Mouse (Mus musculus): Measurements from ENCODE around the gene Aldh3b1. TPM values are rescaled to one million over a fixed set of nuclear protein-coding genes. Genes with fewer than 3 reads are reported as not detected.
A peak's percentile ranks its signal among the peaks of the same experiment; 100 is the strongest.

Aldh3b1 gene
- polyA plus RNA-seq, 1 experiment from 2014 or later: 1.8 TPM

- Histone ChIP-seq H3K9ac (ENCODE audit: low read length) (no peak overlapping the region), H3K4me1 (replicated peaks; ENCODE audit: control insufficient read depth, insufficient read depth) (no peaks in the 10 kb centered on the region), H3K4me3 (ENCODE audit: low read depth, low read length) (no peak overlapping the region), H3K36me3 (ENCODE audit: control insufficient read depth, insufficient read depth, low read length) (no peaks in the 10 kb centered on the region), H3K27ac (replicated peaks) (no peak overlapping the region), H3K9me3 (ENCODE audit: control insufficient read depth, low read length) (no peaks in the 10 kb centered on the region), H3K4me2 (replicated peaks; ENCODE audit: low read depth) (no peak overlapping the region), H3K27me3 (ENCODE audit: control insufficient read depth, insufficient read depth, low read length) (no peaks in the 10 kb centered on the region)
- ATAC-seq (ENCODE audit: low FRiP score, low TSS enrichment) (no peak), DNase-seq (ENCODE audit: low spot score) (no peak)
- TF ChIP-seq EP300 (optimal IDR thresholded peaks at IDR 0.05): no peak
- TF ChIP-seq CTCF (IDR thresholded peaks at IDR 0.05; ENCODE audit: low read depth): no peak
- 72% methylated on average over 3 of the region's 3 CpGs for WGBS
Observed at GRCm38 (mm10) chr19:3950331-3950730, 20.7 kb upstream of the Aldh3b1 start.

DNA sequence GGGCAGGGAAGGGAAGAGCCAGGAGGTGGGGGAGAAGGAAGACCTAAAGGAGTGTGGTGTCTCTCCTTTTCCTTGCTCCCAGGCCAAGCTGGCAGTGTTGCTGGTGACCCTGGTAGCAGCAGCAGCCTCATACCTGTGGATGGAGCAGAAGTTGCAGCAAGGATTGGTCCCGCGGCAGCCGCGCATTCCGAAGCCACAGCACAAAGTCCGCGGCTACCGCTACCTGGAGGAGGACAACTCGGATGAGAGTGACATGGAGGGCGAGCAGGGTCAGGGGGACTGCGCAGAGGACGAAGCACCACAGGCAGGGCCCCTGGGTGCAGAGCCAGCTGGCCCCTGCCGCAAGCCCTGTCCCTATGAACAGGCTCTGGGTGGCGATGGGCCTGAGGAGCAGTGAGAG, 18.9 kb upstream of the Aldh3b1 start:
- TF ChIP-seq EP300 (optimal IDR thresholded peaks at IDR 0.05) (no peak), CTCF (IDR thresholded peaks at IDR 0.05; ENCODE audit: low read depth) (no peak)
- no peaks in the 10 kb centered on the region for H3K27me3 ChIP-seq (ENCODE audit: control insufficient read depth, insufficient read depth, low read length)
- no peaks in the 10 kb centered on the region for H3K36me3 ChIP-seq (ENCODE audit: control insufficient read depth, insufficient read depth, low read length)
- no peak overlapping the region for H3K9ac ChIP-seq (ENCODE audit: low read length)
- WGBS: 78% methylated on average over 13 of the region's 14 CpGs
- H3K4me3 ChIP-seq (ENCODE audit: low read depth, low read length): no peak overlapping the region
- H3K27ac ChIP-seq (replicated peaks): no peak overlapping the region
- H3K4me2 ChIP-seq (replicated peaks; ENCODE audit: low read depth): no peak overlapping the region
- DNase-seq (ENCODE audit: low spot score) (no peak), ATAC-seq (ENCODE audit: low FRiP score, low TSS enrichment) (no peak)
- no peaks in the 10 kb centered on the region for H3K9me3 ChIP-seq (ENCODE audit: control insufficient read depth, low read length)
- no peaks in the 10 kb centered on the region for H3K4me1 ChIP-seq (replicated peaks; ENCODE audit: control insufficient read depth, insufficient read depth)

DNA sequence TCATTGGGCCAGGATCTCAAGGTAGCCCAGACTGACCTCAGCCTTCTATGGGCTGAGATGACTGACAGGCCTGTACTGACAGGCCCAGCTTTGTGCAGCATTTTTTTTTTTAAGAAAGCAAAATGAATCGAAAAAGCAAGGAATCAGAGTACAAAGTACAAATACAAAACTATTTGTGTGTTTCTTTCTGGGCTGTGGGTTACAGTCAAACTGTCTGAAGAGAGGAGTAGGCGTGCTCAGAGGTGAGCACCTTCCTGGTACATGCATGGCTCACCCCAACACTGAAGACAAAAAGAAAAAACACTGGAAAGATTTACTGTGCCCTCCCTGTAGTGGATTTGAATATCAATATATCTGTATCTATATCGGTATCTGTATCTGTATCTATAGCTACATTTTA, 18.2 kb upstream of the Aldh3b1 start:
- 74% methylated on average over 3 of the region's 3 CpGs for WGBS
- no peaks in the 10 kb centered on the region for H3K36me3 ChIP-seq (ENCODE audit: control insufficient read depth, insufficient read depth, low read length)
- H3K27me3 ChIP-seq (ENCODE audit: control insufficient read depth, insufficient read depth, low read length): no peaks in the 10 kb centered on the region

GRCm38 (mm10) chr19:3946715-3947114, 17.1 kb upstream of the Aldh3b1 start:
- Histone ChIP-seq H3K4me3 (ENCODE audit: low read depth, low read length) (no peak overlapping the region), H3K9me3 (ENCODE audit: control insufficient read depth, low read length) (no peaks in the 10 kb centered on the region), H3K27ac (replicated peaks) (no peak overlapping the region), H3K36me3 (ENCODE audit: control insufficient read depth, insufficient read depth, low read length) (no peaks in the 10 kb centered on the region), H3K27me3 (ENCODE audit: control insufficient read depth, insufficient read depth, low read length) (no peaks in the 10 kb centered on the region), H3K9ac (ENCODE audit: low read length) (no peak overlapping the region), H3K4me2 (replicated peaks; ENCODE audit: low read depth) (no peak overlapping the region), H3K4me1 (replicated peaks; ENCODE audit: control insufficient read depth, insufficient read depth) (no peaks in the 10 kb centered on the region)
- WGBS: 16% methylated on average over 2 of the region's 2 CpGs
- peak; percentile 97 for TF ChIP-seq CTCF (IDR thresholded peaks at IDR 0.05; ENCODE audit: low read depth)
- TF ChIP-seq EP300 (optimal IDR thresholded peaks at IDR 0.05): no peak
- ATAC-seq (ENCODE audit: low FRiP score, low TSS enrichment): 0 out of 2 replicates have a peak, but pooled peaks have one; percentile 47
- DNase-seq (ENCODE audit: low spot score): peak; percentile 70

More for the DNA sequence above, 18.2 kb upstream of the Aldh3b1 start:
- TF ChIP-seq EP300 (optimal IDR thresholded peaks at IDR 0.05): no peak
- TF ChIP-seq CTCF (IDR thresholded peaks at IDR 0.05; ENCODE audit: low read depth): no peak
- DNase-seq (ENCODE audit: low spot score) (no peak), ATAC-seq (ENCODE audit: low FRiP score, low TSS enrichment) (no peak)
- H3K4me3 ChIP-seq (ENCODE audit: low read depth, low read length): no peak overlapping the region
- H3K9me3 ChIP-seq (ENCODE audit: control insufficient read depth, low read length): no peaks in the 10 kb centered on the region
- H3K4me2 ChIP-seq (replicated peaks; ENCODE audit: low read depth): no peak overlapping the region
- H3K27ac ChIP-seq (replicated peaks): no peak overlapping the region
- H3K9ac ChIP-seq (ENCODE audit: low read length): no peak overlapping the region
- H3K4me1 ChIP-seq (replicated peaks; ENCODE audit: control insufficient read depth, insufficient read depth): no peaks in the 10 kb centered on the region

DNA sequence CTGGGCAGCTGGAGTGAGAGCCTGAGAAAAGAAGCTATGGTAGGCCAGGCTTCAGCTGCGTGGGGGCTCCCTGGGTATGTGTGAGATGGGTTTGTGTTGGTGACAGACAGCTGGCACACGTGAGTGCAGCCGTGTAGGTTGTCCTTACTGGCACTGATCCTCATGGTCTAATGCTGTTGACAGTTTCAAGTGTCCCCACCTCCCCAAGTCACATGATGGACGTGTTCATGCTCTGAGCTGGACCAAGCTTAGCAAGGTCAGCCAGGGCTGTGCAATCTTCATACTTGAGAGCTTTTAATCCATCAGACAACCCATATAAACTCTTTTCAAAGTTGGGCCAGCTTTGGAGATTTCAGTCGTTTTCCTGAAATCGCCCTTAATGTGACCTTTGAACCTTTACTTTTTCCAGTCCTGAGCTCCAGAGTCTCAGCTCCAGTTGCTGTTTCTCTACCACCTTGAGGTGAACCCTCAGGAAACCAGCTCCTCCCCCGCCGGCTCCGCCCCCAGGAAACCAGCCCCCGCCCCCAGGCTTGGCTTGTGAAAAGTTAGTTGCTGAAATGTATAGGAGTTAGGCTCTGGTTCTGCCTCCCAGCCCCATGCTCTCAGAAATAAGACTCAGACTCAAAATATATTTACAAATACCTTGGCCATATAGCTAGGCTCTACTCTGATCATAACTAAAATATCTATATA, 16.4 kb upstream of the Aldh3b1 start:
- Histone ChIP-seq H3K4me3 (ENCODE audit: low read depth, low read length) (no peak overlapping the region), H3K4me1 (replicated peaks; ENCODE audit: control insufficient read depth, insufficient read depth) (no peaks in the 10 kb centered on the region), H3K27me3 (ENCODE audit: control insufficient read depth, insufficient read depth, low read length) (no peaks in the 10 kb centered on the region), H3K4me2 (replicated peaks; ENCODE audit: low read depth) (no peak overlapping the region), H3K36me3 (ENCODE audit: control insufficient read depth, insufficient read depth, low read length) (no peaks in the 10 kb centered on the region), H3K9me3 (ENCODE audit: control insufficient read depth, low read length) (no peaks in the 10 kb centered on the region), H3K27ac (replicated peaks) (no peak overlapping the region), H3K9ac (ENCODE audit: low read length) (no peak overlapping the region)
- no peak for TF ChIP-seq CTCF (IDR thresholded peaks at IDR 0.05; ENCODE audit: low read depth)
- TF ChIP-seq EP300 (optimal IDR thresholded peaks at IDR 0.05): no peak
- DNase-seq (ENCODE audit: low spot score): peak; percentile 55
- no peak for ATAC-seq (ENCODE audit: low FRiP score, low TSS enrichment)
- 29% methylated on average over 10 of the region's 10 CpGs for WGBS

- no peaks in the 10 kb centered on the region for H3K36me3 ChIP-seq (ENCODE audit: control insufficient read depth, insufficient read depth, low read length)
- no peaks in the 10 kb centered on the region for H3K4me1 ChIP-seq (replicated peaks; ENCODE audit: control insufficient read depth, insufficient read depth)
- ATAC-seq (ENCODE audit: low FRiP score, low TSS enrichment): peak; percentile 81
- no peaks in the 10 kb centered on the region for H3K9me3 ChIP-seq (ENCODE audit: control insufficient read depth, low read length)
- H3K27me3 ChIP-seq (ENCODE audit: control insufficient read depth, insufficient read depth, low read length): no peaks in the 10 kb centered on the region
- TF ChIP-seq EP300 (optimal IDR thresholded peaks at IDR 0.05) (no peak), CTCF (IDR thresholded peaks at IDR 0.05; ENCODE audit: low read depth) (no peak)
- no peak overlapping the region for H3K4me3 ChIP-seq (ENCODE audit: low read depth, low read length)
- peak; percentile 81 for DNase-seq (ENCODE audit: low spot score)
- 20% methylated on average over 27 of the region's 27 CpGs for WGBS
- no peak overlapping the region for H3K9ac ChIP-seq (ENCODE audit: low read length)
- H3K4me2 ChIP-seq (replicated peaks; ENCODE audit: low read depth): peak overlapping the region; percentile 37
- no peak overlapping the region for H3K27ac ChIP-seq (replicated peaks)
Observed at GRCm38 (mm10) chr19:3942986-3943735, 13.6 kb upstream of the Aldh3b1 start.
